Mouse (Mus musculus) forebrain, embryonic 14.5 days (tissue): ENCODE measurements around the gene N4bp3. TPM values are rescaled to one million over a fixed set of nuclear protein-coding genes. Genes with fewer than 3 reads are reported as not detected.

Experiments
- polyA plus RNA-seq: library from polyadenylated mRNA; unstranded; fragments of >200 nt; fragmentation: Nextera tagmentation; extraction: Ambion mirVana; gene quantifications from 2 replicates; pipeline ENCODE4 v1.2.1, GENCODE M21; 2014

The N4bp3 gene
- polyA plus RNA-seq, 1 experiment from 2014 or later, result 6.6 TPM

Other genes with a start within 250 kb of the N4bp3 start
- gene Phykpl, start 66.1 kb downstream of the N4bp3 start, polyA plus RNA-seq, result 9.2 and 9.7 TPM in 2 replicates
- 545 and 644 TPM in 2 replicates for gene Hnrnpab, start 44.0 kb downstream of the N4bp3 start, polyA plus RNA-seq
- gene Nhp2, start 31.1 kb downstream of the N4bp3 start, polyA plus RNA-seq, result 114 and 150 TPM in 2 replicates
- gene Rmnd5b, start 14.9 kb downstream of the N4bp3 start, polyA plus RNA-seq, result 77.0 and 86.4 TPM in 2 replicates
- gene D930048N14Rik, start 112 bp upstream of the N4bp3 start, polyA plus RNA-seq, result 0.44 and 0.61 TPM in 2 replicates
- 97.8 and 108 TPM in 2 replicates for gene 0610009B22Rik, start 38.0 kb upstream of the N4bp3 start, polyA plus RNA-seq
- gene Sec24a, start 112.8 kb upstream of the N4bp3 start, polyA plus RNA-seq, result 7.5 and 11.6 TPM in 2 replicates
- gene Sar1b, start 112.8 kb upstream of the N4bp3 start, polyA plus RNA-seq, result 179 and 184 TPM in 2 replicates
- 0.20 and 0.23 TPM in 2 replicates for gene Jade2, start 206.8 kb upstream of the N4bp3 start, polyA plus RNA-seq